ENCODE assay signal across 28 mouse cellular contexts in genomic region chr16:10756168-10756567, GRCm38 (mm10). TPM values are rescaled to one million over a fixed set of nuclear protein-coding genes. Genes with fewer than 3 reads are reported as not detected.
DNase-seq lines count a peak whose midpoint lies in the region; ATAC-seq and TF ChIP-seq lines count a peak whose summit lies in the region.
"Had no signal": no experiment of that assay in that cellular context is flagged by ENCODE, and none has a peak within 500 bp of the region (broad histone marks: within the 10 kb centered on the region; RNA-seq: fewer than 3 reads in every experiment).

No protein-coding gene starts in this region.

- TF ChIP-seq POLR2A in lung, adult 2 months (IDR thresholded peaks at IDR 0.05; ENCODE audit: borderline replicate concordance, extremely low read depth, low read depth, low read length): no peak

- no peak overlapping the region for H3K4me2 ChIP-seq in lung, embryonic 15.5 days
- H3K4me2 ChIP-seq in lung, postnatal 0 days (replicated peaks; ENCODE audit: low read depth, low read length): no peak overlapping the region
- H3K4me2 ChIP-seq: embryonic facial prominence, embryonic 13.5 days; embryonic facial prominence, embryonic 15.5 days; forebrain, embryonic 12.5 days had no signal

- H3K9me3 ChIP-seq in lung, embryonic 15.5 days: no peaks in the 10 kb centered on the region
- H3K9me3 ChIP-seq in lung, postnatal 0 days (ENCODE audit: low read length): no peaks in the 10 kb centered on the region
- no peaks in the 10 kb centered on the region for H3K9me3 ChIP-seq in embryonic facial prominence, embryonic 10.5 days
- H3K9me3 ChIP-seq: embryonic facial prominence, embryonic 13.5 days; embryonic facial prominence, embryonic 15.5 days; forebrain, embryonic 10.5 days; forebrain, embryonic 12.5 days; G1E had no signal

- TF ChIP-seq CTCF in lung, postnatal 0 days (IDR thresholded peaks at IDR 0.05): no peak
- TF ChIP-seq CTCF in lung, adult 2 months (IDR thresholded peaks at IDR 0.05; ENCODE audit: insufficient read depth, low read length): no peak

- no peaks in the 10 kb centered on the region for H3K27me3 ChIP-seq in lung, embryonic 15.5 days
- no peaks in the 10 kb centered on the region for H3K27me3 ChIP-seq in lung, postnatal 0 days (replicated peaks; ENCODE audit: insufficient read depth, low read length)
- H3K27me3 ChIP-seq in embryonic facial prominence, embryonic 10.5 days (replicated peaks; ENCODE audit: low read depth, poor library complexity, severe bottlenecking): no peaks in the 10 kb centered on the region; the same call in 1 of the 2 replicates
- H3K27me3 ChIP-seq: CH12.LX; embryonic facial prominence, embryonic 13.5 days; embryonic facial prominence, embryonic 15.5 days; forebrain, embryonic 12.5 days; Patski had no signal

- TF ChIP-seq EP300 in lung, postnatal 0 days (IDR thresholded peaks at IDR 0.05): no peak

- ATAC-seq in lung, embryonic 15.5 days (ENCODE audit: borderline replicate concordance, extremely low read depth, low FRiP score, low TSS enrichment): 0 out of 2 replicates have a peak, but pooled peaks have one; percentile 4
- ATAC-seq in lung, postnatal 0 days: 0 out of 2 replicates have a peak, but pooled peaks have one; percentile 13
- ATAC-seq: activated CD4-positive, CD25-positive, alpha-beta regulatory T cell, adult 4 months; CD4-positive, CD25-positive, alpha-beta regulatory T cell, adult 4 months; forebrain, embryonic 14.5 days; forebrain, embryonic 16.5 days; Patski had no signal

- H3K27ac ChIP-seq in lung, embryonic 15.5 days: no peak overlapping the region
- H3K27ac ChIP-seq in lung, postnatal 0 days (ENCODE audit: low read length): no peak overlapping the region
- H3K27ac ChIP-seq in embryonic facial prominence, embryonic 10.5 days (replicated peaks): no peak overlapping the region
- H3K27ac ChIP-seq: embryonic facial prominence, embryonic 13.5 days; embryonic facial prominence, embryonic 15.5 days; forebrain, embryonic 10.5 days; forebrain, embryonic 12.5 days had no signal

- H3K4me3 ChIP-seq in lung, embryonic 15.5 days: no peak overlapping the region
- no peak overlapping the region for H3K4me3 ChIP-seq in lung, postnatal 0 days (ENCODE audit: low read depth, low read length)
- no peak overlapping the region for H3K4me3 ChIP-seq in lung, adult 2 months (replicated peaks; ENCODE audit: extremely low read depth, low read depth, low read length)
- no peak overlapping the region for H3K4me3 ChIP-seq in embryonic facial prominence, embryonic 10.5 days
- H3K4me3 ChIP-seq: embryonic facial prominence, embryonic 13.5 days; embryonic facial prominence, embryonic 15.5 days; erythroblast, embryonic 14.5 days; forebrain, embryonic 10.5 days; forebrain, embryonic 12.5 days had no signal

- no peaks in the 10 kb centered on the region for H3K4me1 ChIP-seq in lung, embryonic 15.5 days
- no peaks in the 10 kb centered on the region for H3K4me1 ChIP-seq in lung, postnatal 0 days (ENCODE audit: insufficient read depth, low read depth, low read length)
- no peaks in the 10 kb centered on the region for H3K4me1 ChIP-seq in lung, adult 2 months (ENCODE audit: control insufficient read depth, insufficient read depth, low read length)
- peaks cover 9% of the 10 kb centered on the region for H3K4me1 ChIP-seq in embryonic facial prominence, embryonic 10.5 days
- H3K4me1 ChIP-seq: embryonic facial prominence, embryonic 13.5 days; embryonic facial prominence, embryonic 15.5 days; forebrain, embryonic 12.5 days had no signal

- no peak for DNase-seq in lung, adult 18-20 months
- DNase-seq in lung, postnatal 0 days (ENCODE audit: low spot score): no peak
- DNase-seq in lung, adult 2 months: no peak
- DNase-seq in embryonic facial prominence, embryonic 10.5 days (ENCODE audit: low spot score): no peak
- DNase-seq: adrenal gland, adult 8-10 months; adrenal gland, postnatal 14 days; adrenal gland, postnatal 36 days; B cell, adult 2 months; cerebellum, adult 11-12 months; cerebellum, adult 2 months; cerebellum, adult 9-10 months; cerebellum, postnatal 10 days; cerebellum, postnatal 25 days had no signal

- 42% methylated on average over 6 of the region's 6 CpGs for WGBS in lung, embryonic 15.5 days
- 37% methylated on average over 6 of the region's 6 CpGs for WGBS in lung, postnatal 0 days
- WGBS in lung, adult 2 months: 64% methylated on average over 6 of the region's 6 CpGs
- WGBS in embryonic facial prominence, embryonic 10.5 days: 76% methylated on average over 6 of the region's 6 CpGs

- no peak overlapping the region for H3K9ac ChIP-seq in lung, embryonic 15.5 days
- H3K9ac ChIP-seq in lung, postnatal 0 days (replicated peaks; ENCODE audit: low read depth): no peak overlapping the region
- H3K9ac ChIP-seq: embryonic facial prominence, embryonic 13.5 days; embryonic facial prominence, embryonic 15.5 days; forebrain, embryonic 12.5 days had no signal

- H3K36me3 ChIP-seq in lung, embryonic 15.5 days: no peaks in the 10 kb centered on the region
- no peaks in the 10 kb centered on the region for H3K36me3 ChIP-seq in lung, postnatal 0 days (ENCODE audit: insufficient read depth, low read length)
- no peaks in the 10 kb centered on the region for H3K36me3 ChIP-seq in embryonic facial prominence, embryonic 10.5 days (replicated peaks)
- H3K36me3 ChIP-seq: embryonic facial prominence, embryonic 13.5 days; embryonic facial prominence, embryonic 15.5 days; forebrain, embryonic 10.5 days; forebrain, embryonic 12.5 days; G1E had no signal

RNA-seq across cellular contexts. Expression of gene Socs1, which starts 29.2 kb away (rescaled TPM):
- polyA plus RNA-seq in lung, embryonic 15.5 days (2015; fragmentation: Nextera tagmentation; extraction: Ambion mirVana): 9.8 and 10.4 TPM in 2 replicates
- polyA plus RNA-seq in lung, postnatal 0 days (2015; fragmentation: Nextera tagmentation; extraction: Ambion mirVana): 9.0 and 13.4 TPM in 2 replicates
- 8.8 and 11.6 TPM in 2 replicates for polyA plus RNA-seq in lung, adult 2 months (2012; rRNA removed)
- 3.7 and 4.2 TPM in 2 replicates for polyA plus RNA-seq in embryonic facial prominence, embryonic 10.5 days (2016; fragmentation: Nextera tagmentation; extraction: Ambion mirVana)

RNA-seq across cellular contexts. Expression of gene Tnp2, which starts 32.3 kb away (rescaled TPM):
- polyA plus RNA-seq in lung, embryonic 15.5 days (2015; fragmentation: Nextera tagmentation; extraction: Ambion mirVana): not detected in 2 replicates
- polyA plus RNA-seq in lung, postnatal 0 days (2015; fragmentation: Nextera tagmentation; extraction: Ambion mirVana): not detected in 2 replicates
- 0.82 and 2.7 TPM in 2 replicates for polyA plus RNA-seq in lung, adult 2 months (2012; rRNA removed)
- polyA plus RNA-seq in embryonic facial prominence, embryonic 10.5 days (2016; fragmentation: Nextera tagmentation; extraction: Ambion mirVana): not detected in 2 replicates
- polyA plus RNA-seq: cerebellum, adult 2 months; cortical plate, adult 2 months; embryonic facial prominence, embryonic 11.5 days; embryonic facial prominence, embryonic 13.5 days; embryonic facial prominence, embryonic 15.5 days; erythroblast, embryonic 14.5 days; forebrain, embryonic 10.5 days; forebrain, embryonic 12.5 days; forebrain, embryonic 14.5 days; forebrain, embryonic 16.5 days; G1E; Patski had no signal

RNA-seq across cellular contexts. Expression of gene Prm3, which starts 34.5 kb away (rescaled TPM):
- not detected in 2 replicates for polyA plus RNA-seq in lung, embryonic 15.5 days (2015; fragmentation: Nextera tagmentation; extraction: Ambion mirVana)
- not detected in 2 replicates for polyA plus RNA-seq in lung, postnatal 0 days (2015; fragmentation: Nextera tagmentation; extraction: Ambion mirVana)
- not detected in 2 replicates for polyA plus RNA-seq in lung, adult 2 months (2012; rRNA removed)
- not detected in 2 replicates for polyA plus RNA-seq in embryonic facial prominence, embryonic 10.5 days (2016; fragmentation: Nextera tagmentation; extraction: Ambion mirVana)
- polyA plus RNA-seq: activated CD4-positive, CD25-positive, alpha-beta regulatory T cell, adult 4 months; CD4-positive, CD25-positive, alpha-beta regulatory T cell, adult 4 months; cerebellum, adult 2 months; cortical plate, adult 2 months; embryonic facial prominence, embryonic 11.5 days; embryonic facial prominence, embryonic 13.5 days; embryonic facial prominence, embryonic 15.5 days; erythroblast, embryonic 14.5 days; forebrain, embryonic 10.5 days; forebrain, embryonic 12.5 days; forebrain, embryonic 14.5 days; forebrain, embryonic 16.5 days; G1E; Patski had no signal

RNA-seq across cellular contexts. Expression of gene Prm2, which starts 39.8 kb away (rescaled TPM):
- polyA plus RNA-seq in lung, embryonic 15.5 days (2015; fragmentation: Nextera tagmentation; extraction: Ambion mirVana): not detected in 2 replicates
- polyA plus RNA-seq in lung, postnatal 0 days (2015; fragmentation: Nextera tagmentation; extraction: Ambion mirVana): not detected in 2 replicates
- 0.83 and 1.8 TPM in 2 replicates for polyA plus RNA-seq in lung, adult 2 months (2012; rRNA removed)
- polyA plus RNA-seq in embryonic facial prominence, embryonic 10.5 days (2016; fragmentation: Nextera tagmentation; extraction: Ambion mirVana): not detected in 2 replicates
- polyA plus RNA-seq: activated CD4-positive, CD25-positive, alpha-beta regulatory T cell, adult 4 months; CD4-positive, CD25-positive, alpha-beta regulatory T cell, adult 4 months; cerebellum, adult 2 months; cortical plate, adult 2 months; embryonic facial prominence, embryonic 11.5 days; embryonic facial prominence, embryonic 13.5 days; embryonic facial prominence, embryonic 15.5 days; erythroblast, embryonic 14.5 days; forebrain, embryonic 10.5 days; forebrain, embryonic 12.5 days; forebrain, embryonic 14.5 days; forebrain, embryonic 16.5 days; G1E; Patski had no signal

RNA-seq across cellular contexts. Expression of gene Prm1, which starts 49.5 kb away (rescaled TPM):
- polyA plus RNA-seq in lung, embryonic 15.5 days (2015; fragmentation: Nextera tagmentation; extraction: Ambion mirVana): 0.36 TPM in 1 of 2 replicates, not detected in the other
- not detected in 2 replicates for polyA plus RNA-seq in lung, postnatal 0 days (2015; fragmentation: Nextera tagmentation; extraction: Ambion mirVana)
- 0.36 and 1.8 TPM in 2 replicates for polyA plus RNA-seq in lung, adult 2 months (2012; rRNA removed)
- 0.36 TPM in 1 of 2 replicates, not detected in the other for polyA plus RNA-seq in embryonic facial prominence, embryonic 10.5 days (2016; fragmentation: Nextera tagmentation; extraction: Ambion mirVana)
- polyA plus RNA-seq: cerebellum, adult 2 months; cortical plate, adult 2 months; embryonic facial prominence, embryonic 11.5 days; embryonic facial prominence, embryonic 13.5 days; embryonic facial prominence, embryonic 15.5 days; erythroblast, embryonic 14.5 days; forebrain, embryonic 10.5 days; forebrain, embryonic 12.5 days; forebrain, embryonic 14.5 days; forebrain, embryonic 16.5 days; G1E had no signal
